Mouse (Mus musculus): ENCODE results near the gene Oas1f.

DNA sequence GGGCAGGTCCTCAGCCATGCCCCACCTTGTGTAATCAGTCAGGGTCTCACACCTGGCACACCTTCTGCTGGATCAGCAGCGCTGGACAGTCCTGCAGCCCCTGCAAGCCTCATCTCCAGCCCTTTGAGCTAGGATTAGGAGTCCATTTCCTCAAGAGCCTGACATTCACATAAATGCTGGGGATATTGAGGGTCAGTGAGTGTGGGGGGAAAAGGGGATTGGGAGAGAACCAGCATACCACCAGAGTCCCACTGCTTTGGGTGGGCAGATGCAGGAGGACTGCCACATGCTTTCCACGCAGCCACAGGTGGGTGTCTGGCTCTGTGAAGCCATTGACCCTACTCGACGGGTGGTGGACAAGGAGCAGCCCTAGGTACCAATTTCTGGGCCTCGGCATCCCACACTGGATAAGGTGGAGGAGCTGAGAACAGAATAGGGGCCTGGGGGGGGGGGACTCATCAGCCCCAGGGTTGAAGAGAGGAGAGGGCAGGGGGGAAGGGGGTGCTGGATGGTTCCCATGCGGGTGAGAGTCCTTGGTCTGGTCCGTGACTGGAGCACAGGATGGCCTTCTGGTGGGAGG, 22.4 kb downstream of the Oas1f start:
- TF ChIP-seq CTCF (IDR thresholded peaks at IDR 0.05; ENCODE audit: low read depth) (no peak), EP300 (IDR thresholded peaks at IDR 0.05; ENCODE audit: low read depth) (no peak)
